Mouse (Mus musculus): ENCODE results near the gene Tle3. TPM values are rescaled to one million over a fixed set of nuclear protein-coding genes. Genes with fewer than 3 reads are reported as not detected.
A peak's percentile ranks its signal among the peaks of the same experiment; 100 is the strongest.

Tle3 gene
- polyA plus RNA-seq (2012; rRNA removed), result 108 and 121 TPM in 2 replicates

- TF ChIP-seq CTCF (IDR thresholded peaks at IDR 0.05; ENCODE audit: borderline replicate concordance, extremely low read depth, insufficient read depth, insufficient read length) (peak; percentile 61), POLR2A (IDR thresholded peaks at IDR 0.05; ENCODE audit: borderline replicate concordance, extremely low read depth, insufficient read depth, insufficient read length, poor library complexity, severe bottlenecking) (peak; percentile 35; the same call in 1 of the 2 replicates)
Observed at GRCm38 (mm10) chr9:61371755-61372509, at the start of gene Tle3. Tle3 (plus strand) TSS chr9:61372366.

GRCm38 (mm10) chr9:61323221-61323620, 48.9 kb upstream of the Tle3 start:
- no peak for TF ChIP-seq POLR2A (IDR thresholded peaks at IDR 0.05; ENCODE audit: borderline replicate concordance, extremely low read depth, insufficient read depth, insufficient read length, poor library complexity, severe bottlenecking)
- no peak for TF ChIP-seq CTCF (IDR thresholded peaks at IDR 0.05; ENCODE audit: borderline replicate concordance, extremely low read depth, insufficient read depth, insufficient read length)

More at GRCm38 (mm10) chr9:61371755-61372509, at the start of gene Tle3:
- peak; percentile 100 for DNase-seq (ENCODE audit: low read depth)

GRCm38 (mm10) chr9:61323879-61324278, 48.3 kb upstream of the Tle3 start:
- DNase-seq (ENCODE audit: low read depth), result peak; percentile 73

More at GRCm38 (mm10) chr9:61323221-61323620, 48.9 kb upstream of the Tle3 start:
- no peak for DNase-seq (ENCODE audit: low read depth)

GRCm38 (mm10) chr9:61324354-61324753, 47.8 kb upstream of the Tle3 start:
- DNase-seq (ENCODE audit: low read depth), result peak; percentile 68

More at GRCm38 (mm10) chr9:61323879-61324278, 48.3 kb upstream of the Tle3 start:
- TF ChIP-seq CTCF (IDR thresholded peaks at IDR 0.05; ENCODE audit: borderline replicate concordance, extremely low read depth, insufficient read depth, insufficient read length) (no peak), POLR2A (IDR thresholded peaks at IDR 0.05; ENCODE audit: borderline replicate concordance, extremely low read depth, insufficient read depth, insufficient read length, poor library complexity, severe bottlenecking) (no peak)

GRCm38 (mm10) chr9:61325012-61325411, 47.2 kb upstream of the Tle3 start:
- TF ChIP-seq CTCF (IDR thresholded peaks at IDR 0.05; ENCODE audit: borderline replicate concordance, extremely low read depth, insufficient read depth, insufficient read length), result no peak
- TF ChIP-seq POLR2A (IDR thresholded peaks at IDR 0.05; ENCODE audit: borderline replicate concordance, extremely low read depth, insufficient read depth, insufficient read length, poor library complexity, severe bottlenecking), result no peak
- no peak for DNase-seq (ENCODE audit: low read depth)

More at GRCm38 (mm10) chr9:61324354-61324753, 47.8 kb upstream of the Tle3 start:
- TF ChIP-seq POLR2A (IDR thresholded peaks at IDR 0.05; ENCODE audit: borderline replicate concordance, extremely low read depth, insufficient read depth, insufficient read length, poor library complexity, severe bottlenecking) (no peak), CTCF (IDR thresholded peaks at IDR 0.05; ENCODE audit: borderline replicate concordance, extremely low read depth, insufficient read depth, insufficient read length) (no peak)

- no peak for DNase-seq (ENCODE audit: low read depth)
- TF ChIP-seq POLR2A (IDR thresholded peaks at IDR 0.05; ENCODE audit: borderline replicate concordance, extremely low read depth, insufficient read depth, insufficient read length, poor library complexity, severe bottlenecking) (no peak), CTCF (IDR thresholded peaks at IDR 0.05; ENCODE audit: borderline replicate concordance, extremely low read depth, insufficient read depth, insufficient read length) (no peak)
Observed at GRCm38 (mm10) chr9:61325931-61326351, 46.2 kb upstream of the Tle3 start.

GRCm38 (mm10) chr9:61326922-61327321, 45.2 kb upstream of the Tle3 start:
- no peak for DNase-seq (ENCODE audit: low read depth)
- TF ChIP-seq POLR2A (IDR thresholded peaks at IDR 0.05; ENCODE audit: borderline replicate concordance, extremely low read depth, insufficient read depth, insufficient read length, poor library complexity, severe bottlenecking), result no peak
- TF ChIP-seq CTCF (IDR thresholded peaks at IDR 0.05; ENCODE audit: borderline replicate concordance, extremely low read depth, insufficient read depth, insufficient read length), result no peak

- TF ChIP-seq POLR2A (IDR thresholded peaks at IDR 0.05; ENCODE audit: borderline replicate concordance, extremely low read depth, insufficient read depth, insufficient read length, poor library complexity, severe bottlenecking) (no peak), CTCF (IDR thresholded peaks at IDR 0.05; ENCODE audit: borderline replicate concordance, extremely low read depth, insufficient read depth, insufficient read length) (no peak)
Observed at GRCm38 (mm10) chr9:61328173-61328572, 44.0 kb upstream of the Tle3 start.

GRCm38 (mm10) chr9:61330747-61331146, 41.4 kb upstream of the Tle3 start:
- DNase-seq (ENCODE audit: low read depth), result no peak
- TF ChIP-seq POLR2A (IDR thresholded peaks at IDR 0.05; ENCODE audit: borderline replicate concordance, extremely low read depth, insufficient read depth, insufficient read length, poor library complexity, severe bottlenecking) (no peak), CTCF (IDR thresholded peaks at IDR 0.05; ENCODE audit: borderline replicate concordance, extremely low read depth, insufficient read depth, insufficient read length) (no peak)

More at GRCm38 (mm10) chr9:61328173-61328572, 44.0 kb upstream of the Tle3 start:
- no peak for DNase-seq (ENCODE audit: low read depth)

- no peak for DNase-seq (ENCODE audit: low read depth)
Observed at GRCm38 (mm10) chr9:61332226-61332936, 39.8 kb upstream of the Tle3 start.

GRCm38 (mm10) chr9:61336179-61336578, 36.0 kb upstream of the Tle3 start:
- no peak for DNase-seq (ENCODE audit: low read depth)
- TF ChIP-seq POLR2A (IDR thresholded peaks at IDR 0.05; ENCODE audit: borderline replicate concordance, extremely low read depth, insufficient read depth, insufficient read length, poor library complexity, severe bottlenecking), result no peak
- no peak for TF ChIP-seq CTCF (IDR thresholded peaks at IDR 0.05; ENCODE audit: borderline replicate concordance, extremely low read depth, insufficient read depth, insufficient read length)

More at GRCm38 (mm10) chr9:61332226-61332936, 39.8 kb upstream of the Tle3 start:
- no peak for TF ChIP-seq POLR2A (IDR thresholded peaks at IDR 0.05; ENCODE audit: borderline replicate concordance, extremely low read depth, insufficient read depth, insufficient read length, poor library complexity, severe bottlenecking)
- no peak for TF ChIP-seq CTCF (IDR thresholded peaks at IDR 0.05; ENCODE audit: borderline replicate concordance, extremely low read depth, insufficient read depth, insufficient read length)

Measured in brain, embryonic 14.5 days (tissue).